Mouse (Mus musculus): ENCODE measurements around the gene Pax6. TPM values are rescaled to one million over a fixed set of nuclear protein-coding genes. Genes with fewer than 3 reads are reported as not detected.

Pax6 gene
- polyA plus RNA-seq (2014; fragmentation: Nextera tagmentation; extraction: Ambion mirVana): 97.2 and 103 TPM in 2 replicates

- peak within 1 kb of the TSS; percentile 98 for H3K9ac ChIP-seq (ENCODE audit: low read length)
Measured at GRCm38 (mm10) chr2:105668271-105669270, at the start of gene Pax6. TSS of gene Pax6 (plus strand) at chr2:105668900.

GRCm38 (mm10) chr2:105648933-105649332 lies 19.8 kb upstream of the Pax6 start:
- DNase-seq (ENCODE audit: low spot score): no peak
- no peaks in the 10 kb centered on the region for H3K4me1 ChIP-seq (replicated peaks; ENCODE audit: control insufficient read depth, insufficient read depth, low read length)
- no peak for ATAC-seq (replicated peaks; ENCODE audit: low FRiP score)
- no peaks in the 10 kb centered on the region for H3K27me3 ChIP-seq (ENCODE audit: control insufficient read depth, insufficient read depth, low read length)
- WGBS: 87% methylated on average over 2 of the region's 2 CpGs
- no peak overlapping the region for H3K9ac ChIP-seq (ENCODE audit: low read length)
- H3K4me2 ChIP-seq (ENCODE audit: low read depth, low read length, severe bottlenecking): no peak overlapping the region
- no peak overlapping the region for H3K4me3 ChIP-seq (ENCODE audit: low read depth, low read length)
- H3K27ac ChIP-seq (ENCODE audit: low read depth, low read length): no peak overlapping the region
- no peaks in the 10 kb centered on the region for H3K36me3 ChIP-seq (ENCODE audit: control insufficient read depth, insufficient read depth, low read length)
- H3K9me3 ChIP-seq (ENCODE audit: control insufficient read depth, low read length): no peaks in the 10 kb centered on the region

More at GRCm38 (mm10) chr2:105668271-105669270, at the start of gene Pax6:
- Histone ChIP-seq H3K9me3 (ENCODE audit: control insufficient read depth, low read length) (no peaks in the 10 kb centered on the region), H3K4me1 (replicated peaks; ENCODE audit: control insufficient read depth, insufficient read depth, low read length) (peaks cover 26% of the 10 kb centered on the region), H3K27ac (ENCODE audit: low read depth, low read length) (peak within 1 kb of the TSS; percentile 2; the same call in 1 of the 2 replicates), H3K36me3 (ENCODE audit: control insufficient read depth, insufficient read depth, low read length) (no peaks in the 10 kb centered on the region), H3K4me3 (ENCODE audit: low read depth, low read length) (peak within 1 kb of the TSS; percentile 84), H3K4me2 (ENCODE audit: low read depth, low read length, severe bottlenecking) (peak within 1 kb of the TSS; percentile 93), H3K27me3 (ENCODE audit: control insufficient read depth, insufficient read depth, low read length) (peaks cover 67% of the 10 kb centered on the region)
- WGBS: under 1% methylated on average over 44 of the region's 44 CpGs
- peak; percentile 82 for DNase-seq (ENCODE audit: low spot score)
- peak; percentile 35 for ATAC-seq (replicated peaks; ENCODE audit: low FRiP score)

- no peak overlapping the region for H3K4me2 ChIP-seq (ENCODE audit: low read depth, low read length, severe bottlenecking)
- no peak for DNase-seq (ENCODE audit: low spot score)
- peaks cover 21% of the 10 kb centered on the region for H3K27me3 ChIP-seq (ENCODE audit: control insufficient read depth, insufficient read depth, low read length)
- no peak overlapping the region for H3K9ac ChIP-seq (ENCODE audit: low read length)
- H3K9me3 ChIP-seq (ENCODE audit: control insufficient read depth, low read length): no peaks in the 10 kb centered on the region
- H3K4me3 ChIP-seq (ENCODE audit: low read depth, low read length): no peak overlapping the region
- no peak overlapping the region for H3K27ac ChIP-seq (ENCODE audit: low read depth, low read length)
- 86% methylated on average over 8 of the region's 8 CpGs for WGBS
- no peak for ATAC-seq (replicated peaks; ENCODE audit: low FRiP score)
- peaks cover 9% of the 10 kb centered on the region for H3K4me1 ChIP-seq (replicated peaks; ENCODE audit: control insufficient read depth, insufficient read depth, low read length)
- H3K36me3 ChIP-seq (ENCODE audit: control insufficient read depth, insufficient read depth, low read length): no peaks in the 10 kb centered on the region
Measured at GRCm38 (mm10) chr2:105656456-105656855, 12.2 kb upstream of the Pax6 start.

GRCm38 (mm10) chr2:105659350-105659749 lies 9.3 kb upstream of the Pax6 start:
- H3K27ac ChIP-seq (ENCODE audit: low read depth, low read length): no peak overlapping the region
- DNase-seq (ENCODE audit: low spot score): no peak
- WGBS: 14% methylated on average over 9 of the region's 9 CpGs
- peak overlapping the region; percentile 54; the same call in 1 of the 2 replicates for H3K4me2 ChIP-seq (ENCODE audit: low read depth, low read length, severe bottlenecking)
- H3K9me3 ChIP-seq (ENCODE audit: control insufficient read depth, low read length): no peaks in the 10 kb centered on the region
- peak overlapping the region; percentile 16; the same call in 1 of the 2 replicates for H3K4me3 ChIP-seq (ENCODE audit: low read depth, low read length)
- H3K36me3 ChIP-seq (ENCODE audit: control insufficient read depth, insufficient read depth, low read length): no peaks in the 10 kb centered on the region
- H3K9ac ChIP-seq (ENCODE audit: low read length): no peak overlapping the region
- peaks cover 13% of the 10 kb centered on the region for H3K4me1 ChIP-seq (replicated peaks; ENCODE audit: control insufficient read depth, insufficient read depth, low read length)
- peaks cover 42% of the 10 kb centered on the region for H3K27me3 ChIP-seq (ENCODE audit: control insufficient read depth, insufficient read depth, low read length)
- no peak; the same call in 1 of the 2 replicates for ATAC-seq (replicated peaks; ENCODE audit: low FRiP score)

GRCm38 (mm10) chr2:105659926-105660873 lies 8.5 kb upstream of the Pax6 start:
- peak overlapping the region; percentile 39 for H3K9ac ChIP-seq (ENCODE audit: low read length)
- under 1% methylated on average over 41 of the region's 41 CpGs for WGBS
- no peaks in the 10 kb centered on the region for H3K36me3 ChIP-seq (ENCODE audit: control insufficient read depth, insufficient read depth, low read length)
- DNase-seq (ENCODE audit: low spot score) (peak; percentile 67), ATAC-seq (replicated peaks; ENCODE audit: low FRiP score) (peak; percentile 76)
- no peaks in the 10 kb centered on the region for H3K9me3 ChIP-seq (ENCODE audit: control insufficient read depth, low read length)
- H3K4me2 ChIP-seq (ENCODE audit: low read depth, low read length, severe bottlenecking): peak overlapping the region; percentile 54
- H3K27me3 ChIP-seq (ENCODE audit: control insufficient read depth, insufficient read depth, low read length): peaks cover 48% of the 10 kb centered on the region
- no peak overlapping the region for H3K27ac ChIP-seq (ENCODE audit: low read depth, low read length)
- peaks cover 13% of the 10 kb centered on the region for H3K4me1 ChIP-seq (replicated peaks; ENCODE audit: control insufficient read depth, insufficient read depth, low read length)
- peak overlapping the region; percentile 19 for H3K4me3 ChIP-seq (ENCODE audit: low read depth, low read length)

GRCm38 (mm10) chr2:105660874-105661622 lies 7.7 kb upstream of the Pax6 start:
- ATAC-seq (replicated peaks; ENCODE audit: low FRiP score): peak; percentile 19

GRCm38 (mm10) chr2:105661623-105662066 lies 7.1 kb upstream of the Pax6 start:
- Histone ChIP-seq H3K27ac (ENCODE audit: low read depth, low read length) (no peak overlapping the region), H3K9ac (ENCODE audit: low read length) (no peak overlapping the region), H3K9me3 (ENCODE audit: control insufficient read depth, low read length) (no peaks in the 10 kb centered on the region), H3K4me3 (ENCODE audit: low read depth, low read length) (no peak overlapping the region), H3K27me3 (ENCODE audit: control insufficient read depth, insufficient read depth, low read length) (peaks cover 60% of the 10 kb centered on the region), H3K36me3 (ENCODE audit: control insufficient read depth, insufficient read depth, low read length) (no peaks in the 10 kb centered on the region), H3K4me2 (ENCODE audit: low read depth, low read length, severe bottlenecking) (peak overlapping the region; percentile 13), H3K4me1 (replicated peaks; ENCODE audit: control insufficient read depth, insufficient read depth, low read length) (peaks cover 13% of the 10 kb centered on the region)
- under 1% methylated on average over 18 of the region's 18 CpGs for WGBS
- ATAC-seq (replicated peaks; ENCODE audit: low FRiP score) (0 out of 2 replicates have a peak, but pooled peaks have one; percentile 40), DNase-seq (ENCODE audit: low spot score) (peak; percentile 70)

More at GRCm38 (mm10) chr2:105660874-105661622, 7.7 kb upstream of the Pax6 start:
- peaks cover 13% of the 10 kb centered on the region for H3K4me1 ChIP-seq (replicated peaks; ENCODE audit: control insufficient read depth, insufficient read depth, low read length)
- H3K4me3 ChIP-seq (ENCODE audit: low read depth, low read length): peak overlapping the region; percentile 19
- no peak overlapping the region for H3K27ac ChIP-seq (ENCODE audit: low read depth, low read length)
- WGBS: 1% methylated on average over 26 of the region's 26 CpGs
- peak overlapping the region; percentile 54 for H3K4me2 ChIP-seq (ENCODE audit: low read depth, low read length, severe bottlenecking)
- no peaks in the 10 kb centered on the region for H3K9me3 ChIP-seq (ENCODE audit: control insufficient read depth, low read length)
- H3K36me3 ChIP-seq (ENCODE audit: control insufficient read depth, insufficient read depth, low read length): no peaks in the 10 kb centered on the region
- peak overlapping the region; percentile 39 for H3K9ac ChIP-seq (ENCODE audit: low read length)
- DNase-seq (ENCODE audit: low spot score): peak; percentile 66
- H3K27me3 ChIP-seq (ENCODE audit: control insufficient read depth, insufficient read depth, low read length): peaks cover 56% of the 10 kb centered on the region

Measured in forebrain, embryonic 11.5 days (tissue).